Mouse (Mus musculus) kidney, adult 2 months (tissue): Measurements from ENCODE around the gene Zfp961.

ENCODE experiments used
- CTCF ChIP-seq: fragments of 200-500 bp; conservative IDR thresholded peaks from 2 replicates; pipeline ENCODE4 v1.5.1; 2011; ENCODE audit warnings: low read depth, mild to moderate bottlenecking, control low read depth, low read length, moderate library complexity, mixed read lengths; ENCODE audit not compliant: insufficient read depth, insufficient read length
- POLR2A ChIP-seq: fragments of 200-500 bp; IDR thresholded peaks from one replicate; pipeline ENCODE4 v1.6.1; 2011; ENCODE audit warnings: low read depth, low read length, control low read depth

DNA sequence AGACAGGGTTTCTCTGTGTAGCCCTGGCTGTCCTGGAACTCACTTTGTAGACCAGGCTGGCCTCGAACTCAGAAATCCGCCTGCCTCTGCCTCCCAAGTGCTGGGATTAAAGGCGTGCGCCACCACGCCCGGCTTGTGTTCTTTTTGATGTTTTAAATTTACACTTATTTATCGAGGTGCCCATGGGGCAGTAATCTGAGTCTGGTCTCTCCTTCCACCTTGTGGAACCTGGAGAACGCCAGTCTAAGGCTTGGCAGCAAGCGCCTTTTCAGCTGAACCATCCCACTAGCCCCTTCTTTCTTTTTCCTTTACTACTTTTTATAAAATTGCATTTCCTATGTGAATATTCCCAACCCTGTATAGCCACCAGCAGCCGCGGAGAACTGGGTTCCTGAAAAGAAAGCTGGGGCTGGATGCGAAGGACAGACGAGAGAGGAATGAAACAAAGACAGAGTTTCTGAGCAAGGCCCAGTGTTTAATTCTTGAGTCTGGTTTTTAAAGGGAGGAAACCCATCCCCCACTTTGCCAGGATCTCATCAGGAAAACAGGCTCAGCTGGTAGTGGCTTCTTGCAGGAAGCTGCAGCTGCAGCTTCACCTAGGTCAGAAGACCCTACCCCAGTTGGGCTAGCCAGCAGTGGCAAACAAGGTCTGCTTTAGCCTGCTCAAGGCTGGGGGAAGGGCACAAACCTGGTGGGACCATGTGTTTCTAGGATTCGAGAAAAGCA is 761 bp downstream of the Zfp961 start:
- TF ChIP-seq CTCF (no peak), POLR2A (no peak)
